Mouse (Mus musculus) midbrain, embryonic 11.5 days (tissue): ENCODE results near the gene Bpifb1. TPM values are rescaled to one million over a fixed set of nuclear protein-coding genes. Genes with fewer than 3 reads are reported as not detected.

Experiments used
- ATAC-seq: fragments of 200-750 bp; cut with Nextera tagmentation; 2 replicates; pipeline ENCODE4 v1.8.0; 2017; ENCODE audit warnings: moderate TSS enrichment, moderate library complexity; ENCODE audit not compliant: low FRiP score
- DNase-seq: peaks from one replicate; pipeline ENCODE4 v3.0.0; 2015; ENCODE audit warnings: low spot score; ENCODE audit errors: missing footprints
- H3K27ac ChIP-seq: fragments of 300-500 bp; sonication (generic); 2 replicates; pipeline ENCODE4 v1.5.1; 2014; ENCODE audit warnings: low read depth, low read length
- H3K27me3 ChIP-seq: fragments of 300-500 bp; sonication (generic); 2 replicates; pipeline ENCODE4 v1.6.1; 2014; ENCODE audit warnings: mild to moderate bottlenecking, low read length, moderate library complexity, mixed read lengths; ENCODE audit not compliant: control insufficient read depth, insufficient read depth
- H3K36me3 ChIP-seq: fragments of 300-500 bp; sonication (generic); 2 replicates; pipeline ENCODE4 v1.6.1; 2014; ENCODE audit warnings: mild to moderate bottlenecking, low read length, moderate library complexity, mixed read lengths; ENCODE audit not compliant: control insufficient read depth, insufficient read depth
- H3K4me1 ChIP-seq: fragments of 300-500 bp; sonication (generic); 2 replicates; pipeline ENCODE4 v1.6.1; 2014; ENCODE audit warnings: low read length; ENCODE audit not compliant: control insufficient read depth, insufficient read depth
- H3K4me2 ChIP-seq: fragments of 300-500 bp; sonication (generic); 2 replicates; pipeline ENCODE4 v1.6.1; 2014; ENCODE audit warnings: mild to moderate bottlenecking, moderate library complexity
- H3K4me3 ChIP-seq: fragments of 300-500 bp; sonication (generic); 2 replicates; pipeline ENCODE4 v1.5.1; 2014; ENCODE audit warnings: low read depth, low read length
- H3K9ac ChIP-seq: fragments of 300-500 bp; sonication (generic); 2 replicates; pipeline ENCODE4 v1.6.1; 2014; ENCODE audit warnings: low read length
- H3K9me3 ChIP-seq: fragments of 300-500 bp; sonication (generic); 2 replicates; pipeline ENCODE4 v1.6.1; 2016; ENCODE audit warnings: low read length; ENCODE audit not compliant: control insufficient read depth
- WGBS: fragments of 180-500 bp; shearing (Covaris S2); extraction: QIAGEN DNeasy Blood & Tissue Kit; methylation state at CpG from one replicate; pipeline ENCODE4 v1.1.7; 2014; 5-methylcytosine and 5-hydroxymethylcytosine counted together
- polyA plus RNA-seq: library from polyadenylated mRNA; unstranded; fragments of >200 nt; fragmentation: Nextera tagmentation; extraction: Ambion mirVana; gene quantifications from 2 replicates; pipeline ENCODE4 v1.2.1, GENCODE M21; 2014

Bpifb1 gene
- not detected in 2 replicates for polyA plus RNA-seq

- WGBS = 90% methylated on average over 11 of the region's 11 CpGs
- Histone ChIP-seq H3K9ac (no peak within 1 kb of the TSS), H3K9me3 (no peaks in the 10 kb centered on the region), H3K36me3 (no peaks in the 10 kb centered on the region), H3K27me3 (no peaks in the 10 kb centered on the region), H3K27ac (no peak within 1 kb of the TSS), H3K4me2 (no peak within 1 kb of the TSS), H3K4me3 (no peak within 1 kb of the TSS), H3K4me1 (no peaks in the 10 kb centered on the region)
- ATAC-seq (no peak), DNase-seq (no peak)
These were observed at the start of gene Bpifb1 for GRCm38 (mm10) chr2:154190546-154191258. TSS of gene Bpifb1 (plus strand) at chr2:154190818.

- H3K9me3 ChIP-seq = no peaks in the 10 kb centered on the region
- H3K4me3 ChIP-seq = no peak within 1 kb of the TSS
- ATAC-seq = no peak
- no peak within 1 kb of the TSS for H3K9ac ChIP-seq
- no peak within 1 kb of the TSS for H3K27ac ChIP-seq
- no peak within 1 kb of the TSS for H3K4me2 ChIP-seq
- no peaks in the 10 kb centered on the region for H3K4me1 ChIP-seq
- H3K36me3 ChIP-seq = no peaks in the 10 kb centered on the region
- WGBS = 84% methylated on average over 4 of the region's 4 CpGs
- H3K27me3 ChIP-seq = no peaks in the 10 kb centered on the region
- DNase-seq = no peak
These were observed 48.0 kb upstream of the Bpifb1 start, which contains the start of gene Bpifa1 for GRCm38 (mm10) chr2:154142580-154142979. TSS of gene Bpifa1 (plus strand) at chr2:154142880.

GRCm38 (mm10) chr2:154143735-154144134 is 46.9 kb upstream of the Bpifb1 start:
- Histone ChIP-seq H3K27ac (no peak overlapping the region), H3K9me3 (no peaks in the 10 kb centered on the region), H3K27me3 (no peaks in the 10 kb centered on the region), H3K36me3 (no peaks in the 10 kb centered on the region), H3K4me2 (no peak overlapping the region), H3K4me3 (no peak overlapping the region), H3K4me1 (no peaks in the 10 kb centered on the region), H3K9ac (no peak overlapping the region)
- DNase-seq (no peak), ATAC-seq (no peak)
- 87% methylated on average over 3 of the region's 3 CpGs for WGBS

GRCm38 (mm10) chr2:154147496-154147895 is 43.1 kb upstream of the Bpifb1 start:
- H3K9ac ChIP-seq = no peak overlapping the region
- H3K9me3 ChIP-seq = no peaks in the 10 kb centered on the region
- H3K4me2 ChIP-seq = no peak overlapping the region
- ATAC-seq (no peak), DNase-seq (no peak)
- no peak overlapping the region for H3K27ac ChIP-seq
- H3K36me3 ChIP-seq = no peaks in the 10 kb centered on the region
- no peak overlapping the region for H3K4me3 ChIP-seq
- no peaks in the 10 kb centered on the region for H3K4me1 ChIP-seq
- WGBS = 77% methylated on average over 4 of the region's 4 CpGs
- no peaks in the 10 kb centered on the region for H3K27me3 ChIP-seq

GRCm38 (mm10) chr2:154158433-154158832 is 32.2 kb upstream of the Bpifb1 start:
- peaks cover 3% of the 10 kb centered on the region; the same call in 1 of the 2 replicates for H3K9me3 ChIP-seq
- H3K4me3 ChIP-seq = no peak overlapping the region
- H3K4me1 ChIP-seq = no peaks in the 10 kb centered on the region
- no peak overlapping the region for H3K4me2 ChIP-seq
- H3K27ac ChIP-seq = no peak overlapping the region
- DNase-seq (no peak), ATAC-seq (no peak)
- no peaks in the 10 kb centered on the region for H3K27me3 ChIP-seq
- no peaks in the 10 kb centered on the region for H3K36me3 ChIP-seq
- no peak overlapping the region for H3K9ac ChIP-seq
- WGBS = 38% methylated on average over 3 of the region's 3 CpGs

GRCm38 (mm10) chr2:154162307-154162706 is 28.3 kb upstream of the Bpifb1 start, which contains the start of gene Bpifa5:
TSS of gene Bpifa5 (plus strand) at chr2:154162607.
- ATAC-seq (no peak), DNase-seq (no peak)
- Histone ChIP-seq H3K4me3 (no peak within 1 kb of the TSS), H3K27ac (no peak within 1 kb of the TSS), H3K4me1 (no peaks in the 10 kb centered on the region), H3K9me3 (peaks cover 3% of the 10 kb centered on the region; the same call in 1 of the 2 replicates), H3K36me3 (no peaks in the 10 kb centered on the region), H3K4me2 (no peak within 1 kb of the TSS), H3K9ac (no peak within 1 kb of the TSS), H3K27me3 (no peaks in the 10 kb centered on the region)
- 82% methylated on average over 8 of the region's 8 CpGs for WGBS

- no peak overlapping the region for H3K4me2 ChIP-seq
- H3K9me3 ChIP-seq = peaks cover 3% of the 10 kb centered on the region; the same call in 1 of the 2 replicates
- no peak overlapping the region for H3K27ac ChIP-seq
- no peak overlapping the region for H3K9ac ChIP-seq
- 88% methylated on average over 5 of the region's 5 CpGs for WGBS
- H3K4me1 ChIP-seq = no peaks in the 10 kb centered on the region
- ATAC-seq (no peak), DNase-seq (no peak)
- no peak overlapping the region for H3K4me3 ChIP-seq
- no peaks in the 10 kb centered on the region for H3K27me3 ChIP-seq
- no peaks in the 10 kb centered on the region for H3K36me3 ChIP-seq
These were observed 27.3 kb upstream of the Bpifb1 start for GRCm38 (mm10) chr2:154163306-154163705.

- WGBS = 83% methylated on average over 3 of the region's 3 CpGs
- no peaks in the 10 kb centered on the region for H3K27me3 ChIP-seq
- DNase-seq = no peak
- H3K9me3 ChIP-seq = no peaks in the 10 kb centered on the region
- H3K4me3 ChIP-seq = no peak overlapping the region
- H3K4me2 ChIP-seq = no peak overlapping the region
- H3K4me1 ChIP-seq = no peaks in the 10 kb centered on the region
- no peak overlapping the region for H3K27ac ChIP-seq
- ATAC-seq = no peak
- H3K36me3 ChIP-seq = no peaks in the 10 kb centered on the region
- H3K9ac ChIP-seq = no peak overlapping the region
These were observed 21.4 kb upstream of the Bpifb1 start for GRCm38 (mm10) chr2:154169172-154169571.

GRCm38 (mm10) chr2:154171621-154172020 is 19.0 kb upstream of the Bpifb1 start:
- H3K9me3 ChIP-seq = no peaks in the 10 kb centered on the region
- no peaks in the 10 kb centered on the region for H3K4me1 ChIP-seq
- no peak overlapping the region for H3K27ac ChIP-seq
- H3K36me3 ChIP-seq = no peaks in the 10 kb centered on the region
- no peaks in the 10 kb centered on the region for H3K27me3 ChIP-seq
- no peak overlapping the region for H3K9ac ChIP-seq
- DNase-seq (no peak), ATAC-seq (no peak)
- no peak overlapping the region for H3K4me3 ChIP-seq
- H3K4me2 ChIP-seq = no peak overlapping the region
- WGBS = 82% methylated on average over 6 of the region's 6 CpGs
